Mouse (Mus musculus) ES-Bruce4 (cell line): ENCODE data around the gene Kcnip1. TPM values are rescaled to one million over a fixed set of nuclear protein-coding genes. Genes with fewer than 3 reads are reported as not detected.
A peak's percentile ranks its signal among the peaks of the same experiment; 100 is the strongest.

Experiments used
- H3K27ac ChIP-seq: 2 replicates; pipeline ENCODE4 v1.5.1; 2012; ENCODE audit warnings: low read length, inconsistent platforms; ENCODE audit not compliant: insufficient read depth
- H3K27me3 ChIP-seq: 2 replicates; pipeline ENCODE4 v1.6.1; 2012; ENCODE audit warnings: mild to moderate bottlenecking, low read length, inconsistent platforms; ENCODE audit not compliant: control insufficient read depth, poor library complexity, insufficient read depth, severe bottlenecking
- H3K36me3 ChIP-seq: 2 replicates; pipeline ENCODE4 v1.6.1; 2012; ENCODE audit warnings: inconsistent platforms, mild to moderate bottlenecking, low read length, moderate library complexity; ENCODE audit not compliant: control insufficient read depth, poor library complexity, insufficient read depth, severe bottlenecking
- H3K4me1 ChIP-seq: one replicate; pipeline ENCODE4 v1.8.1; 2011; ENCODE audit warnings: low read length; ENCODE audit not compliant: control insufficient read depth, insufficient read depth
- H3K4me3 ChIP-seq: 2 replicates; pipeline ENCODE4 v1.5.1; 2011; ENCODE audit warnings: low read depth, mild to moderate bottlenecking, low read length
- H3K9ac ChIP-seq: 2 replicates; pipeline ENCODE4 v1.6.1; 2012; ENCODE audit warnings: low read depth, mild to moderate bottlenecking, inconsistent platforms; ENCODE audit not compliant: poor library complexity, severe bottlenecking
- H3K9me3 ChIP-seq: replicated peaks from 2 replicates; pipeline ENCODE4 v1.6.1; 2012; ENCODE audit warnings: mild to moderate bottlenecking, low read length, inconsistent platforms; ENCODE audit not compliant: control insufficient read depth, poor library complexity, insufficient read depth, severe bottlenecking
- CTCF ChIP-seq: IDR thresholded peaks from one replicate; pipeline ENCODE4 v1.8.1; 2011; ENCODE audit warnings: low read depth, low read length
- EP300 ChIP-seq: IDR thresholded peaks from 2 replicates; pipeline ENCODE4 v1.6.1; 2011; ENCODE audit warnings: low read depth, low read length; ENCODE audit not compliant: insufficient read depth
- POLR2A ChIP-seq: IDR thresholded peaks from one replicate; pipeline ENCODE4 v1.8.1; 2011; ENCODE audit warnings: low read length; ENCODE audit not compliant: insufficient read depth
- polyA plus RNA-seq: library from polyadenylated mRNA; stranded (reverse); fragments of >200 nt; gene quantifications from 2 replicates; pipeline ENCODE4 v1.2.4, GENCODE M21; 2011; ENCODE audit warnings: low read depth; ENCODE audit not compliant: missing spikeins, insufficient read depth, insufficient read length

Kcnip1 gene
- polyA plus RNA-seq, 1 experiment: not detected

GRCm38 (mm10) chr11:33919826-33920225, 73.1 kb downstream of the Kcnip1 start:
- Histone ChIP-seq H3K9ac (no peak overlapping the region), H3K9me3 (no peaks in the 10 kb centered on the region), H3K27ac (no peak overlapping the region), H3K4me3 (no peak overlapping the region), H3K36me3 (no peaks in the 10 kb centered on the region), H3K4me1 (no peaks in the 10 kb centered on the region), H3K27me3 (no peaks in the 10 kb centered on the region)
- TF ChIP-seq POLR2A: no peak

GRCm38 (mm10) chr11:33918424-33918823, 74.5 kb downstream of the Kcnip1 start:
- H3K9ac ChIP-seq: no peak overlapping the region
- H3K4me3 ChIP-seq: no peak overlapping the region
- H3K27me3 ChIP-seq: no peaks in the 10 kb centered on the region
- TF ChIP-seq CTCF (no peak), EP300 (no peak), POLR2A (no peak)
- H3K4me1 ChIP-seq: no peaks in the 10 kb centered on the region
- no peak overlapping the region for H3K27ac ChIP-seq
- no peaks in the 10 kb centered on the region for H3K9me3 ChIP-seq
- H3K36me3 ChIP-seq: no peaks in the 10 kb centered on the region

DNA sequence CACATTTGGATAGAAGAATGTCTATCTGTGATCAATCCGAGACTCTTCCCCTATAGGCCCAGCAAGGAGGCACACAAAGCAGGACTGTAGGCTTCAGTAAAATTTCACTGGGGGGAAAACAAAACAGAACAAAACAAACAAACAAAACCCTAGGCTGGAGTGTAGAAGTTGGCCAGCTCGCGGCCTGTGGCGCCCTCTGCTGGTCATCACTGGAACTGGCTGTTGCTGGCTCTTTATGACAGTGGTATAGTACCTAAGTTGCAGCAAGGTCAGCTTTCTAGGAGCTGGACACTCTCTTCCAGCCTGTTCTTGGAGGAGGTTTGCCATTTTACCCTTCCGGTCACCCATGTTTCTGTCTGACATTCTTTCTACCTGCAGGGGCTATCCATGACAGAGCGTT, 75.4 kb downstream of the Kcnip1 start:
- Histone ChIP-seq H3K9ac (no peak overlapping the region), H3K4me3 (no peak overlapping the region), H3K9me3 (no peaks in the 10 kb centered on the region)

DNA sequence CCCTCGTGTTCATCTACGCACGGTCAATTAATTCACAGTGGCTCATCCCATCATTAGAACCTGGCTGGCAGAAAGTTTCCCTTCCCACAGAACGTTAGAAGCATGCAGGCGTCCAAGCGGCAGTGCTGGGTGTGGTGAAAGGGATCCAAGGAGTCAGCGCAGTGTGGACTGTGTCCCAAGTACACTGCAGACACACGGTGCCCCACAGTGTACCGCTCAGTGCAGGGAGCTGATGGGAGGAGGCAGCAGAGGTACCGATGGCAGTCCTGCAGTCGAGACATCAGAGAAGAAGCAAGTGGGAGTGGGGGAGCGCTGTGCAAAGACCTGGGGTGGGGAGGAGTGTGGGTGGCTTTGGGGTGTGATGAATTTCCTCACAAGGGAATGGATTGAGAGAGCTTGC, 78.7 kb downstream of the Kcnip1 start:
- Histone ChIP-seq H3K4me1 (no peaks in the 10 kb centered on the region), H3K4me3 (no peak overlapping the region), H3K9ac (no peak overlapping the region), H3K27me3 (no peaks in the 10 kb centered on the region), H3K36me3 (no peaks in the 10 kb centered on the region), H3K9me3 (no peaks in the 10 kb centered on the region), H3K27ac (no peak overlapping the region)
- TF ChIP-seq POLR2A (no peak), EP300 (no peak), CTCF (no peak)

More for the DNA sequence above, 75.4 kb downstream of the Kcnip1 start:
- Histone ChIP-seq H3K36me3 (no peaks in the 10 kb centered on the region), H3K4me1 (no peaks in the 10 kb centered on the region), H3K27ac (no peak overlapping the region), H3K27me3 (no peaks in the 10 kb centered on the region)
- TF ChIP-seq POLR2A: no peak
- peak; percentile 88 for TF ChIP-seq CTCF
- no peak for TF ChIP-seq EP300

- TF ChIP-seq POLR2A (no peak), CTCF (no peak), EP300 (no peak)
- no peaks in the 10 kb centered on the region for H3K36me3 ChIP-seq
- H3K4me1 ChIP-seq: no peaks in the 10 kb centered on the region
- H3K27ac ChIP-seq: no peak overlapping the region
- no peaks in the 10 kb centered on the region for H3K27me3 ChIP-seq
- H3K9me3 ChIP-seq: no peaks in the 10 kb centered on the region
- H3K4me3 ChIP-seq: no peak overlapping the region
- no peak overlapping the region for H3K9ac ChIP-seq
Observed at GRCm38 (mm10) chr11:33913061-33913460, 79.9 kb downstream of the Kcnip1 start.

- Histone ChIP-seq H3K4me3 (no peak overlapping the region), H3K4me1 (no peaks in the 10 kb centered on the region), H3K9ac (no peak overlapping the region), H3K27ac (no peak overlapping the region), H3K9me3 (no peaks in the 10 kb centered on the region), H3K27me3 (no peaks in the 10 kb centered on the region), H3K36me3 (no peaks in the 10 kb centered on the region)
- TF ChIP-seq CTCF (no peak), EP300 (no peak), POLR2A (no peak)
Observed at GRCm38 (mm10) chr11:33912151-33912571, 80.8 kb downstream of the Kcnip1 start.
